Mouse (Mus musculus) myocyte (in vitro differentiated cells): ENCODE data around the gene Efcab7.

ENCODE experiments used
- E2F4 ChIP-seq: IDR thresholded peaks from one replicate; pipeline ENCODE4 v1.6.1; 2011; ENCODE audit warnings: mild to moderate bottlenecking, control low read depth, moderate library complexity; ENCODE audit not compliant: insufficient read depth
- POLR2A ChIP-seq: IDR thresholded peaks from one replicate; pipeline ENCODE4 v1.6.1; 2011; ENCODE audit warnings: low read depth, mild to moderate bottlenecking, control low read depth, moderate library complexity; ENCODE audit not compliant: insufficient read length
- POLR2AphosphoS2 ChIP-seq: IDR thresholded peaks from one replicate; pipeline ENCODE4 v1.6.1; 2011; ENCODE audit warnings: low read depth, control low read depth; ENCODE audit not compliant: insufficient read length
- TCF12 ChIP-seq: IDR thresholded peaks from one replicate; pipeline ENCODE4 v1.6.1; 2011; ENCODE audit warnings: mild to moderate bottlenecking, control low read depth; ENCODE audit not compliant: poor library complexity, insufficient read depth, severe bottlenecking
- USF1 ChIP-seq: IDR thresholded peaks from one replicate; pipeline ENCODE4 v1.6.1; 2011; ENCODE audit warnings: low read depth, mild to moderate bottlenecking, control low read depth, moderate library complexity

DNA sequence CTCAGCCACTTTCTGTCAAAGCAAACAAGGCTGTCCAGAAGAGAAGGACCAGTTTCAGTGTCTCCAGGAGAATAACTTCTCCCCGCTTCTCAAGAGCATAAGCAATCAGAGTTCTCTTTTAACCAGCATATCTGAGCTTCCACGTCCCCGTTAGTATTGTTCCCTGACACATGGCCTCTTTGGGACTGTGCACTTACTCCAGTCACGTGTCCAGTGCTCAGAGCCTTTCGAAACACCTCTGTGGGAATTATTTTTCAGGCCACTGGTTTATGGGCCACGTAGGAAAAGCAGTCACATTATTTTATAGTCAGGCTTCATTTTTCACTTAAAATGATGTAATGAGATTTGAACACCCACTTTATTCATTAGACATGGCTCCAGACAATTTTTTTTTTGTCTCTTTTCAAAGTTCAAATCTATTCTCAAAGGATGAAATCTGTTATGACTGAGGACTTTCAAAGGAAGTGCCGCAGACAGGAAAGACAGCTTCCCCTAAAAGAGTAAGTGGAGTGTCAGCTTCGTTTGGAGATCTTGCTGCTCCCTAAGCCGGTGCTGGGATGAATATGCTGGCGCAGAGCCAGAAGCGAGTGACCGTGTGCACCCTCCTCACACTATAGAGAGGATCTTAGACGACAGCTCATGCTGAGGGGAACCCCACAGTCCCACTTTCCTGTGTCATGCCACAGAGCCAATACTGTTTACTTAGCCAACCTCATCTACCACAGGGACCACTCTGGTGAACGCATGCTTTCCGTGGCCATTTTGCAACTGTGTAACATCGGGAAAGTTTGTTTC lies 110.9 kb downstream of the Efcab7 start:
- no peak for TF ChIP-seq POLR2A
- no peak for TF ChIP-seq TCF12
- no peak for TF ChIP-seq USF1
- TF ChIP-seq POLR2AphosphoS2, result no peak
- no peak for TF ChIP-seq E2F4
